Mouse (Mus musculus): ENCODE results near the gene Grb10.

DNA sequence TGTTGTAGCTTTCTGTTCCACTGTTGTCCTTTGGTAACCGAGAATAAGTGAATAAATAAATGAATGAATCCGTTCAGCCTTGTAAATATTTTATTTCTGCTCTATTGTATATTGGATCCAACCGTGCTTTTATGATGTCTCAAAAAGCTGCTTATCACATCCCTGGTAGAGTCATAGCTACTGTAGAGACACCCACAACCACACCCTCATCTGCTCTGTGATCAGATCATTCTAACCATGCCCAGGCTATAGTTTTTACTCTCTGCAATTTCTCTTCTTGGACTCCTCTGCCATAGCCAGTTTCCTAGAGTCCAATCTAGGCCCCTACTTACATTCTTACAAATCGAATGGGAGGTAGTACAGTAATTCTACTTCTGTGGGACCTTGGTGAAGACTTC is 153.2 kb downstream of the Grb10 start:
- TF ChIP-seq TAL1 (IDR thresholded peaks at IDR 0.05; ENCODE audit: low read length) (no peak), GATA1 (IDR thresholded peaks at IDR 0.05; ENCODE audit: low read length) (no peak; the same call in 1 of the 2 replicates)
